Mouse (Mus musculus): Measurements from ENCODE around the gene Prkaa1.
A peak's percentile ranks its signal among the peaks of the same experiment; 100 is the strongest.
"Not testable (repeated sequence)": the region's sequence is repeated elsewhere in the genome, so short reads cannot be mapped to it uniquely, and the experiment has no call there.

The Prkaa1 gene

DNA sequence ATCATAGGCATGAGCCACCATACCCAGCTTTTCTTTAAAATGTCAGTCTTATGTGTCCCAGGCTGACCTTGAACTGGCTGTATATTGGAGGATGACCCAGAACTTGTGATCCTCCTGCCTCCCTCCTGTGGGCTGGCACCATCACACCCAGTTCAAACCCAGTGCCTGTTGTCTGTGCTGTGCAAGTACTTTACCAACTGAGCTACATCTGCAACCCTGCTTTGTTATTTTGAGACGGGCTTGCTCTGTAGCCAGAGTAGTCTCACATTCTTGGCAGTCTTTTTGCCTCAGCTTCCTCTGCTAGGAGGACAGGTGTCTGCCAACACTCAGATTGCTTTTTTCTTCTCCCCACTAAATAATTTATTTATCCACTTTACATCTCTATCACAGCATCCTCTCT lies 13.7 kb downstream of the Prkaa1 start:
- ATAC-seq (ENCODE audit: insufficient number of reproducible peaks, low FRiP score, low TSS enrichment): no peak

DNA sequence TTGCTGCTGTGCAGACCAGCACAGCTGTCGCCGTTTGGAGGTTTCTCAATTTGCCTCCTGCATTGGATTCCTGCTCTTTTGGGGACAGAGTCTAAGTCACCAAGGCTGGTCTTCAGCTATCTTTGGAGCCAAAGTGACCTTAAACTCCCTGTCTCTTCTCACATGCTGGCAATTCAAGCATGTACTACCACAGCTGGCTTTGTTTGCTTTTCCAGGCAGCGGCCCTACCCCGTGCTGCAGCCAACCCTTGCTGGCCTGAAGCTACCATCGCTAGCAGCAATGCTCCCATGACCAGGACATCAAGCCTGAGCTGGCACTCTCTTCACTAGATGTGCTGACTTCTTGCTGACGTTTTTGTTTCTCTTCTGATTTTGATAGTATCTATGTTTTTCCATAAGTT lies 15.2 kb downstream of the Prkaa1 start:
- no peak for ATAC-seq (ENCODE audit: insufficient number of reproducible peaks, low FRiP score, low TSS enrichment)

DNA sequence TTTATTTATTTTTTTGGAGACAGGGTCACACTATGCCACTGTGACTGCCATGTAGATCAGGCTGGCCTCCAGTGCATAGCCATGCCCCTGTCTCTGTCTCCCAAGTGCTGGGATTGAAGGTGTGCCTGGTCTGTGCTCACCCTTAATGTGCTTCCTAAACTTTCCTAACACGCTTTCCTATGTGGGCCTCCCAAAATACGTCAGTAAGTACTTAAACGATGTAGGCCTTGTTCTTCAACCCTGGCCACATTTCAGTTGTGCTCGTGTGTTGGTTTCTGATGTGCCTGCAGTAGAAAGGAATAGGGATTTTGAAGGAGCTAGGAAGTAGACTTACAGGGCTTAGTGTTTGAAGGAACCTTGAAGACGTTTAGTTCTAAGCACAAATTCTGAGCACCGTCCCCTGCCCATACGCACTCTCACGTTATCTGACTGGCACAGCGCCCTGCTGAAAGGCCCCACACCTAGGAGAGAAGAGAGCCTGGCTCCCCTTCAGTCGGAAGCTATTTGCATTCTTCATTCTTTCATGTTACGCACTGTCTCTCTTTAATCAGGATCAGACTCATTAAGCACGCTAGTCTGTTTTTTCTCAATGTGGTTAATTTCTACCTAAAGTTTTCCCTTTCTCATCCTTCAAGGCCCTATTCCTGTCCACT lies 21.6 kb downstream of the Prkaa1 start:
- no peak for ATAC-seq (ENCODE audit: insufficient number of reproducible peaks, low FRiP score, low TSS enrichment)

DNA sequence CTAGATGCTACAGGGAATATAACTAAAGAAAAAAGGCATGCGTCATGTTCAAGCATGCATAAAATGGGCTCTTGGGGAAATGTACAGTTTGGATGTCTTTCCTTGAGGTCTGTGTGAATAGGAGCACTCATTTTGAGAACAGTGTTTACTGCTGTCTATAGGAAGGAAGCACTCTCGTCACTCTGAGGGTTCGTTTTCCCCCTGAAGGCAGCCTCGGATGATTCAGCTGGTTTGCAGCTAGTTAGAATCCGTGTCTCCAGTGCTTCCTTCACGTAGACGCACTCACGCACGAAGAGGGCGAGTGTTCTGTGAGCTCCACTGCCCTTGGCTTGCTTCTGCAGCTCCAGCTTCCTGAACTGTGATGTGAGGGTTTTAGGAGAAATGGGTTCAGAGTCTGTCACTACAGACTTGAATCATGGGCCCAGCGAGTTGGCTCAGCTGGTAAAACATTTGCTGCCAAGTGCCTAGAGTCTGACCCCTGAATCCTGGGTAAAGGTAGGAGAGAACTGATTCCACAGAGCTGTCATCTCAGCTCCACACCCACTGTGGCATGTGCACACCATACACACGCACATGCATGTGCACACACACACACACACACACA lies 29.7 kb downstream of the Prkaa1 start:
- ATAC-seq (ENCODE audit: insufficient number of reproducible peaks, low FRiP score, low TSS enrichment): no peak

DNA sequence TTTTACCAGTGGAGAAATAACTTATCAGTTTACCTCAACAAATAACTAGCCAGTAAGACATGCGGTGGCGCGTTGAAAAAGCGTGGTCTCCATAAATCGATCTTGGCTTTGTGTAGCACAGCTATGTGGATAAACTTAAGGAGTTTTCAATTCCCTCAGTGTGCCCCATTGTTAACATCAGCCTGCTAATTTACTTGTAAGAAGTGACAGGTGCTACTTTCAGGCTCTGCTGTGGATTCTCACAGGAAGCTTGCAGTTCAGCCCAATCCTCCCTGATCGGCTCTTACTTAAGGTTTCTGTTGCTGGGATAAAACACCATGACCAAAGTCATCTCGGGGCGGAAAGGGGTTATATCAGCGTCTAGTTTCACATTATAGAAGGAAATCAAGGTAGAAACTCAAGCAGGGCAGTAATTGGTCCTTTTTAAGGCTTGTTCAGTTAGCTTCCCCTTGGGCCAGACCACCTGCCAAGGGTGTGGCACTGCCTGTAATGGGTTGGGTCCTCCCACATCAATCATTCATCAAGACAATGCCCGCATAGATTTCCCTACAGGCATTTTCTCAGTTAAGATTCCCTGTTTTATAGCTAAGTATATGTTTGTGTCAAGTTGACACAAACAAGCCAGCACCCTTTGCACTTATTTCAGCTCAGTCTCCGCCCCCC lies 41.1 kb downstream of the Prkaa1 start:
- ATAC-seq (ENCODE audit: insufficient number of reproducible peaks, low FRiP score, low TSS enrichment): no peak

DNA sequence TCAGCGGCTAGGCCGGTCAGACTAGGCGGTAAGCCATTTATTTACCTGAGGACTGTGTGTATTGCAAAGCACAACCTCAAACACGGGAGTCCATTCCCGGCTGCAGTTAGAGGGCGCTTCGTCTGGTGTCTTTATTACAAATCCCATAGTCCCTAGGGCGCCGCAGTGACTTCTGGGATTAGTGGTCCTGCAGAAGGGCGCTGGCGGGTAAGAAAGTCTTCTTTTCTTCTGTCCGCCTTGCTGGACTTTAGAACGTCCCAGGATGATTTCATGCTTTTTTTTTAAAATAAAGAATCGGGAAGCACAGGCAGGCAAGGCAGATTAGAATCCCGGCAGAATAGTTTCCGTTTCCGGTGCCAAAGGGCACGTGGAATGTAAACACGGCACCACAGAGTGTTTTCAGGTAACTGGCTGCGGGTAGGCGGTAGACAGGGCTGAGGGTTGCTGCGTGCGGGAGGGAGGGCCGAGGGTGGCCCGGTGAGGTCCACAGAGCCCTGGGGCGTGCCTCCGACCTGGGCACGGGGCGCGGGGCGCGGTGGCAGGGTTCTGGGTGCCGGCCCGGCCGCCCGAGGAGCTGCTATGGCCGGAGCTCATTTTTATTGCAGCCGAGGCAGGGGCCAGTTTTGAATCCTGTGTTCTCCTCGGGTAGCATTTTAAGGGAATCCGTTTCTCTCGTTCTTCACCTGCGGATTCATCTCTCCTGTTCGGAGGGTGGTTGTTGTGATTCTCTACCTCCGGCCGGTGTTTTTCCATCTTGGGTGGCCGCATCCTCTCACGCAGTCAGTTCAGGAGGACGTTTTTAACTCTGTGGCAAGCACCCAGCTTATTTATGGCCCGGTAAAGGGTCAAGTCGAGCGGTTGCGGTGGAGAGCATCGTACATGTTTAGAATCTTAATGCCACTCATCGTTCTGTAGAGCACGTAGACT lies 42.0 kb downstream of the Prkaa1 start, which contains the start of gene Ttc33:
Gene Ttc33 (plus strand): TSS at position 160 of the 927 bp plus-strand sequence.
- ATAC-seq (ENCODE audit: insufficient number of reproducible peaks, low FRiP score, low TSS enrichment): peak; percentile 88

DNA sequence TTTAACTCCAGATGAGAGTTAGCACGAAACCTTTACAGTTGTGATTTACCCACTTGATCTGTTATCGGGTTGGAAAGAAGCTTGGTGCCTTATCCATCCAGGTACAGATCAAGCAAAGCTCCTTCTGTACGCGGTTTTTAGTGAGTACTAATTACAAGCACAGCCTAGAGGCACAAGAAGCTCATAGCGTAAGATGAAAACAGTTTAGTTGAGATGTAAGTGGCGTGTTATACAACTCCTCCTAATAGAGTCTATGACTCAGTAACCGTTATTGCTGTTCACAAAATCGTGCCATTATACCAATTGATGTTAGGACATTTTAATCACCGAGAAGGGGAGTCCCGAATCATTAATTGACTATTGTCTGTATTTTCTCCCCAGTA lies 42.6 kb downstream of the Prkaa1 start:
- peak; percentile 2; the same call in 1 of the 2 replicates for ATAC-seq (ENCODE audit: insufficient number of reproducible peaks, low FRiP score, low TSS enrichment)

DNA sequence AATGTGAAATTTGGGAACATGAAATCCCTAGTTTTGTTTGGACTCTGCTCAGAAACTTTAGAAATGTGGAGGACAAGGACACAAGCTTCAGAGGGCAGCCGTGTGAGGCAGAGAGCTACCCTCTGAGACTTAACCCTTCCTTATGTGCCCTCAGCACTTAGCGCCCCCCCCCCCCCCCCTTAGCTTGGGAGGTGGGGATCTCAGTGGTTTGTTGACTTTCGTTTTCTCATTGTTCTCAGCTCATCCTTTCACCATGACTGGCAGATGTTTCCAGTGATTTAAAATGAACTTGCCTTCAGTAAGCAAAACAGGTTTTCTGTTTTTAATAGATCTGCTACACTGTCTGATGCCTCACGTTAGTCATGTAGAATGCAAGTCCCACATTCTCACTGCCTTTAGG lies 43.5 kb downstream of the Prkaa1 start:
- ATAC-seq (ENCODE audit: insufficient number of reproducible peaks, low FRiP score, low TSS enrichment): no peak

DNA sequence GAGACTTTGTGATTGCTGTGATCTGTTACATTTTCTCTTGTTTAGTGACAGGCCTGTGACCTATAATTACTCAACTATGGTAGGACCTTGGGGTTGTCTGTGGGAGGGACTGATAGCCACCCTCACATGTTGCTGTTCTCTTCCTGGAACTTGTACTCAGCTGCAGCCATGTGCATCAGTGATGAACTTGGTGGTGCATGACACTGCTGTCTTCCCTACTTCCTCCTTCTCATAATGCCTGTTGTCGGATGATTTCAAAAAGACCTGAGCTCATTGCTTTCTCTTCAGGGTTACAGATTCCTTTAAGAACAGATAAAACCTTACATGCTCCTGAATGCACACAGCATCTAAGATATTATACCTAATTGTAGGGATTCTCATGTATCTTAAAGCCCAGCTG lies 44.4 kb downstream of the Prkaa1 start:
- ATAC-seq (ENCODE audit: insufficient number of reproducible peaks, low FRiP score, low TSS enrichment): no peak

DNA sequence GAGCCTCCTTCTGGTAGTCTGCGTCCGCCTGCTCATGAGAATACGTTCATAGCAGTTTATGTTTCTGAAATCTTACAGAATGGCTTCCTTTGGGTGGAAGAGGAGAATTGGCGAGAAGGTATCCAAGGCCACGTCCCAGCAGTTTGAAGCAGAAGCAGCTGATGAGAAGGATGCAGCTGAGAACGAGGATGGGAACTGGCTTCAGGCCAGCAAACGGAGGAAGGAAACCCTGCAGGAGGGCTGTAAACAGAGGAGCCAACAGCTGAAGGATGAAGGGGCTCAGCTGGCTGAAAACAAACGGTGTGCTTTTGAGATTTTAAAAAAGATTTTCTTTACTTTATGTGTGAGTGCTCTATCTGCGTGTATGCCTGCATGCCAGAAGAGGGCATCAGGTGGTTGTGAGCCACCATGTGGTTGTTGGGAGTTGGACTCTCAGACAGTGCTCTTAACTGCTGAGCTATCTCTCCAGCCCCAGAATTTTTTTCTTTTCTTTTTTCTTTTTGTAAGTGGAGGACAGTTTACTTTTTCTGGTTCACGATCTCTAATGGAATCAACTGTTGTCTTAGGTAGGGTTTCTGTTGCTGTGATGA lies 45.9 kb downstream of the Prkaa1 start:
- ATAC-seq (ENCODE audit: insufficient number of reproducible peaks, low FRiP score, low TSS enrichment): no peak

DNA sequence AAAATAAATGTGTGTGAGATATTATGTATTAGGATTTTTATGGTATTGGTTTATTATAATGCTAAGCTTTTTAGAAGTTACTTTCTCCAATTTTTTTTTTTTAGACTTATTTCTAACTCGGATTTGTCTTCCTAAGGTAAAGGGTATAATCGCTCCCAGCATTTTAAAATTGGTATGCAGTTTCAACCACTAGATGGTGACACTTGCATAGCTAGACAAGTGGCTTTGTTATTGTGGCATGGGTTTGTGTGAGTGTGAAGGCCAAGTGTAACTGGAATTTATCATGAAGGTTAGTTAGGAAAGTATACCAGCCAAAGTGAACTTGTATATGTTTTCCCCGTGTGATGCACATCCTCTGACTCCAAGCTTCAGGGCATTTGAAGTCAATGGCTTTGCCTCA lies 50.2 kb downstream of the Prkaa1 start:
- ATAC-seq (ENCODE audit: insufficient number of reproducible peaks, low FRiP score, low TSS enrichment): no peak

DNA sequence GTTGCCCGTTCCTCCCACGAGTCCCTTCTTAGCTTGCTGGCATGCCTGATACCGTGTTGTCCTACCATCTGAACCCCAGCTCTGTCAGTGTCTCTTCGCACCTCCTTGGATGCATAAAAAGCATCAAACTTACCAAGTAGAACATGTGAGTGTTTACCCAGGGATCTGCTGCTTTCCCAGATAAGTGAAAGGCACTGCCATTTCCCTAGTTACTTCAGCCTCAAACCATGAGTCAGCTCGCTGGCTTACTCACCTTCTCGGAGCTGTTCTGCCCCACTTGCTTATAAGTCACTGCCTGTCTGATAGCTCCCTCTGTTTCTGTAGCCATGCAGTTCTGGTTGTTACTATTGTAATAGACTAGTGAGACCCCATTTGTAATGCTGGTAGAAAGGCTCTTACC lies 50.8 kb downstream of the Prkaa1 start:
- no peak for ATAC-seq (ENCODE audit: insufficient number of reproducible peaks, low FRiP score, low TSS enrichment)

DNA sequence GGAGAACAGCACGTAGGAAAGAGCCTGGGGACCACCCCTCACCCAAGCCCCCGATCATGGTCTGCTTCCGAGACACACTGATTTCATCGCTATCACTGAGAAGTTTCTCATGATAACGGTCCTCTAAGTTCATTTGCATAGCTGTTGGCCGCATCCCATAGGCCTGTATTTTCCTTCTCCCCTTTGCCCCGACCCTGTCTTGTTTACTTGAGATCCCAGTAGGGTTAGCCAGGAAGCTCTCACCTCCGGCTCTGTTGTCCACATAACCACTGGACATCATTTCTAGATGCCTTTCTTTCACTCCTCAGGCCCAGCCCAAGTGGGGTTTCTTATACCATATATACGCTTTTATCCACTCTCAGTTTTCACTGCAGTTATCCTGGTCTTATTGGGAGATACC lies 51.3 kb downstream of the Prkaa1 start:
- ATAC-seq (ENCODE audit: insufficient number of reproducible peaks, low FRiP score, low TSS enrichment): no peak

DNA sequence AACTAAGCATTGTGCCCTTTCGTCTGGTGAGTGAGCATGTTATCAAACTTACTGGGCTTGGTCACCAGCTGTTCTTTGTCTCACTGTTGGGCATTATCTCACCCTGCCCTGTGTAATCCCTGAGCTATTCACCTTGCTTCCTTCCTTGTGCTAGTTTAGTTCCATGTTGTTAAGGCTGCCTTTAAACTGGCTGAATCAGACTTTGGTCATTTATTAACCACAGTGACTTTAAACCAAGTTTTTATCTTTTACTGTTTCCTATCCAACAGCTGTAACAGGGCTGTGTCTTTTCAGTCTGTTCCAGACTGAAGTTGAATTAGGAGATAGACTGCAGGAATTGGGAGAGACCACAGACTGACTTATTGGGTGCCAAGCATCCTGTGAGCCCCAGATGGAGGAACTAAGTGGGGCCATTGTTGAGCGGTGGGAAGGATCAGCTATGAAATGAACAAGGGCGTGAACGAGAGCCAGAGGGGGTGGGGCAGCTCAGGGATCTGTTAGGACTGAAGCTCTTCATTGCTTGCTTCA lies 52.4 kb downstream of the Prkaa1 start:
- no peak for ATAC-seq (ENCODE audit: insufficient number of reproducible peaks, low FRiP score, low TSS enrichment)

DNA sequence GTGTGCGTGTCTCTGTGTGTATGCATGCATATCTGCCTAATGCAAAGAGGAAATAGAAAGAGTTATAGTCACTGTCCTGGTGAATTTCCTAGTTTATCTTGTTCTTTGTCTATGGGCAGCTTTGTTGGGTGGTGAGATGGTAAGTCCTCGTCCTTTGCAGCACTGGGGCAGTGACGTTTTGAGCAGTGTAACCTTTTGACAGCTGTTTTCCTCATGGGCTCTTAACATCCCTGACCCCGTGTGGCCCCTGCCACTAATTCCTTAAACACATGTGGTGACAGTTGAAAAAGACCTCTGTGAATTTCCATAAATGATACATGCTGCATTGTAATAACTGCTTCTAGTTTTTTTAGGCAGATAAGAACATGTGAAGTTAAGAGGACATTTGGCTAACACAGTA lies 53.0 kb downstream of the Prkaa1 start:
- no peak for ATAC-seq (ENCODE audit: insufficient number of reproducible peaks, low FRiP score, low TSS enrichment)

DNA sequence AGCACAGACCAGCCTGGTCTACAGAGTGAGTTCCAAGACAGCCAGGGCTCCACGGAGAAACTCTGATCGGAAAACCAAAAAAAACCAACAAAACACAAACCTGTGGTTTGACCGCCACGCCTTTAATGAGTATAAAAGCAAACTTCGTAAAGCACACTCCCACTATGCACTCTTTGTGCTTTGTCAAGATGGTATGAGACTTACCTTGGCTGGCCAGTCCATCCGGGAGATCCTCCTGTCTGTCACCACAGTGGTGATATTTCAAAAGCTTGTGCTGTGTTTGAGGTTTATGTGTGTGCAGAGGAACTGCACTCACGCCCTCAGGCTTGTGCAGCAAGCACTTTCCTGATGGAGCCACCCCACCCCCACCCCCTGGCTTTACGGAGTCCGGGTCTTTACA lies 61.6 kb downstream of the Prkaa1 start:
- ATAC-seq (ENCODE audit: insufficient number of reproducible peaks, low FRiP score, low TSS enrichment): no peak

DNA sequence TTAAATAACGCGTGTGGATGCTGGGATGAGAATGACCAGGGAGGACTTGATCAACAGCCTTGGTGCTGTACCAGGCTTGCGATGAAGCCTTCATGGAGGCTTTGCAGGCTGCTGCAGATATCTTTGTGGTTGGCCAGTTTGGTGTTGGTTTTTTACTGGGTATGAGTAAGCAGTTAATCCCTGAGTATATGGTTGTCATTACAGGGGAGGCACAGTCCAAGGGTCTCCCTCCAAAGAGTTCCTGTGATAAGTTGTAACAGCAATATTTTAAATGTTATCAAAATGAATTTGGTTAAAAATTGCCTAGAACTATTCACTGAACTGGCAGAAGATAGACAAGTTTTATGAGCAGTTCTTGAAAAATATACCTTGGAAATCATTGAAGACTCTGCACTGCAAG lies 65.5 kb downstream of the Prkaa1 start:
- ATAC-seq (ENCODE audit: insufficient number of reproducible peaks, low FRiP score, low TSS enrichment): no peak

DNA sequence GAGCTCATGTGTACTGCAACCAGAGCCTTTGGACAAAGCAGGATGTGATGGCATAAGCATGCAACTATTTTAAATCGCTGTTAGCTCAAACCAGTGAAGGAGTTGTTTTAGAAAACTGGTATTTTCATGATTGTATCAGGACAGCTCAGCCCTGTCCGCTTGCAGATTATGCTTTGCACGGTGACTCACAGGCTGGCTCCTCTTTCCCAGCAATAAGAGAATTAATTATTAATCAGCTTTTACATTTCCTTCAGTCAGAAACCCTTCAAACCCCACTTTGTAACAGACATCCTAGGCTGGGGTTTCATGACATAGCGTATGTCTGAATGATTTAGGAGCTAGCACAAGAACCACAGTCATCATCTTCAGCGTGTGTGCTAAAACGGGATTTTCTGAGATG lies 76.8 kb downstream of the Prkaa1 start:
- no peak for ATAC-seq (ENCODE audit: insufficient number of reproducible peaks, low FRiP score, low TSS enrichment)

DNA sequence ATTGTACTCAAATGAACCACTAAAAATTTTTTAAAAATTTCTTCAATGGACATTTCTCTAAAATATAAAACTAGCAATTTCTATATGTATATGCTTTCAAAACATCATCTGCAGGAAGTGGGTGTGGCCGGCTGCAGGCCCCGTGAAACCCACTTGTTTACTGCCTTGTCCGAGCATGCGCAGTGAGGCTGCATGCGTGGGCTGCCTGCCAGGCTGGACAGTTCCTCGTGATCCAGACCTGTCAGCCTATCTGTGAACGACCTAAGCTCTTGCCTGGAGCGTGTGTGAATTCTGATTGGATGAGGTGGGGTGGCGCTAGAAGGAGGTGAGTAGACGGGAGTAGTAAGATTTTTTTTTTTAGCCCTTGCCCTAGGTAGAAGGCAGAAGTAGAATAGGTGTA lies 87.1 kb downstream of the Prkaa1 start:
- ATAC-seq (ENCODE audit: insufficient number of reproducible peaks, low FRiP score, low TSS enrichment): not testable (repeated sequence)
